Mouse (Mus musculus): ENCODE measurements at regions not wholly inside any gene's neighbourhood (a gene's known extent, or its start where the extent isn't known, plus 50 kb on each side); places are given as distances from the start of the nearest gene placed in this dataset.

GRCm38 (mm10) chr1:71801283-71802066 lies 148.5 kb upstream of the Fn1 start:
- no peak overlapping the region for H3K9ac ChIP-seq (ENCODE audit: low read depth, low read length)
- ATAC-seq: no peak
- no peaks in the 10 kb centered on the region for H3K36me3 ChIP-seq (ENCODE audit: control insufficient read depth, insufficient read depth)
- H3K4me1 ChIP-seq (replicated peaks; ENCODE audit: control insufficient read depth, insufficient read depth, low read length): no peaks in the 10 kb centered on the region
- H3K4me2 ChIP-seq (replicated peaks; ENCODE audit: low read depth): no peak overlapping the region
- no peaks in the 10 kb centered on the region for H3K27me3 ChIP-seq (replicated peaks; ENCODE audit: control insufficient read depth, insufficient read depth, low read length)
- no peak overlapping the region for H3K4me3 ChIP-seq (ENCODE audit: low read depth, low read length)
- H3K9me3 ChIP-seq (ENCODE audit: control insufficient read depth): no peaks in the 10 kb centered on the region
- TF ChIP-seq CTCF (IDR thresholded peaks at IDR 0.05; ENCODE audit: low read depth): no peak
- H3K27ac ChIP-seq (ENCODE audit: low read depth, low read length): no peak overlapping the region
- WGBS: 56% methylated on average over 9 of the region's 9 CpGs

- H3K9me3 ChIP-seq (ENCODE audit: control insufficient read depth): no peaks in the 10 kb centered on the region
- WGBS: 26% methylated on average over 2 of the region's 2 CpGs
- no peak overlapping the region for H3K4me2 ChIP-seq (replicated peaks; ENCODE audit: low read depth)
- no peak overlapping the region for H3K9ac ChIP-seq (ENCODE audit: low read depth, low read length)
- TF ChIP-seq CTCF (IDR thresholded peaks at IDR 0.05; ENCODE audit: low read depth): no peak
- no peak overlapping the region for H3K27ac ChIP-seq (ENCODE audit: low read depth, low read length)
- no peaks in the 10 kb centered on the region for H3K27me3 ChIP-seq (replicated peaks; ENCODE audit: control insufficient read depth, insufficient read depth, low read length)
- H3K36me3 ChIP-seq (ENCODE audit: control insufficient read depth, insufficient read depth): no peaks in the 10 kb centered on the region
- no peak overlapping the region for H3K4me3 ChIP-seq (ENCODE audit: low read depth, low read length)
- no peaks in the 10 kb centered on the region for H3K4me1 ChIP-seq (replicated peaks; ENCODE audit: control insufficient read depth, insufficient read depth, low read length)
- no peak for ATAC-seq
Measured at GRCm38 (mm10) chr1:71800581-71800980, 147.6 kb upstream of the Fn1 start.

- Histone ChIP-seq H3K27ac (ENCODE audit: low read depth, low read length) (no peak overlapping the region), H3K4me1 (replicated peaks; ENCODE audit: control insufficient read depth, insufficient read depth, low read length) (no peaks in the 10 kb centered on the region), H3K9me3 (ENCODE audit: control insufficient read depth) (no peaks in the 10 kb centered on the region), H3K4me2 (replicated peaks; ENCODE audit: low read depth) (no peak overlapping the region), H3K4me3 (ENCODE audit: low read depth, low read length) (no peak overlapping the region), H3K27me3 (replicated peaks; ENCODE audit: control insufficient read depth, insufficient read depth, low read length) (no peaks in the 10 kb centered on the region), H3K9ac (ENCODE audit: low read depth, low read length) (no peak overlapping the region), H3K36me3 (ENCODE audit: control insufficient read depth, insufficient read depth) (no peaks in the 10 kb centered on the region)
- TF ChIP-seq CTCF (IDR thresholded peaks at IDR 0.05; ENCODE audit: low read depth): no peak
- ATAC-seq: no peak
- 71% methylated on average over 9 of the region's 9 CpGs for WGBS
Measured at GRCm38 (mm10) chr1:71798636-71799035, 145.6 kb upstream of the Fn1 start.

- no peaks in the 10 kb centered on the region for H3K27me3 ChIP-seq (replicated peaks; ENCODE audit: control insufficient read depth, insufficient read depth, low read length)
- no peak overlapping the region for H3K4me3 ChIP-seq (ENCODE audit: low read depth, low read length)
- no peak for TF ChIP-seq CTCF (IDR thresholded peaks at IDR 0.05; ENCODE audit: low read depth)
- 45% methylated on average over 1 of the region's 1 CpGs for WGBS
- no peaks in the 10 kb centered on the region for H3K9me3 ChIP-seq (ENCODE audit: control insufficient read depth)
- no peaks in the 10 kb centered on the region for H3K4me1 ChIP-seq (replicated peaks; ENCODE audit: control insufficient read depth, insufficient read depth, low read length)
- H3K36me3 ChIP-seq (ENCODE audit: control insufficient read depth, insufficient read depth): no peaks in the 10 kb centered on the region
- no peak overlapping the region for H3K4me2 ChIP-seq (replicated peaks; ENCODE audit: low read depth)
- no peak overlapping the region for H3K27ac ChIP-seq (ENCODE audit: low read depth, low read length)
- no peak overlapping the region for H3K9ac ChIP-seq (ENCODE audit: low read depth, low read length)
- no peak for ATAC-seq
Measured at GRCm38 (mm10) chr1:71788408-71788807, 135.4 kb upstream of the Fn1 start.

GRCm38 (mm10) chr1:71784880-71785279 lies 131.9 kb upstream of the Fn1 start:
- H3K4me3 ChIP-seq (ENCODE audit: low read depth, low read length): no peak overlapping the region
- H3K27ac ChIP-seq (ENCODE audit: low read depth, low read length): no peak overlapping the region
- no peaks in the 10 kb centered on the region for H3K9me3 ChIP-seq (ENCODE audit: control insufficient read depth)
- TF ChIP-seq CTCF (IDR thresholded peaks at IDR 0.05; ENCODE audit: low read depth): no peak
- H3K4me1 ChIP-seq (replicated peaks; ENCODE audit: control insufficient read depth, insufficient read depth, low read length): no peaks in the 10 kb centered on the region
- no peaks in the 10 kb centered on the region for H3K36me3 ChIP-seq (ENCODE audit: control insufficient read depth, insufficient read depth)
- no peak overlapping the region for H3K9ac ChIP-seq (ENCODE audit: low read depth, low read length)
- no peak for ATAC-seq
- 71% methylated on average over 2 of the region's 2 CpGs for WGBS
- no peaks in the 10 kb centered on the region for H3K27me3 ChIP-seq (replicated peaks; ENCODE audit: control insufficient read depth, insufficient read depth, low read length)
- no peak overlapping the region for H3K4me2 ChIP-seq (replicated peaks; ENCODE audit: low read depth)

- WGBS: 89% methylated on average over 8 of the region's 8 CpGs
- no peak for ATAC-seq
- no peak for TF ChIP-seq CTCF (IDR thresholded peaks at IDR 0.05; ENCODE audit: low read depth)
- Histone ChIP-seq H3K27me3 (replicated peaks; ENCODE audit: control insufficient read depth, insufficient read depth, low read length) (no peaks in the 10 kb centered on the region), H3K4me2 (replicated peaks; ENCODE audit: low read depth) (no peak overlapping the region), H3K4me3 (ENCODE audit: low read depth, low read length) (no peak overlapping the region), H3K9me3 (ENCODE audit: control insufficient read depth) (no peaks in the 10 kb centered on the region), H3K27ac (ENCODE audit: low read depth, low read length) (no peak overlapping the region), H3K4me1 (replicated peaks; ENCODE audit: control insufficient read depth, insufficient read depth, low read length) (no peaks in the 10 kb centered on the region), H3K9ac (ENCODE audit: low read depth, low read length) (no peak overlapping the region), H3K36me3 (ENCODE audit: control insufficient read depth, insufficient read depth) (no peaks in the 10 kb centered on the region)
Measured at GRCm38 (mm10) chr1:71778292-71778691, 125.3 kb upstream of the Fn1 start.
